Mouse (Mus musculus): Measurements from ENCODE around the gene Slc39a7. TPM values are rescaled to one million over a fixed set of nuclear protein-coding genes. Genes with fewer than 3 reads are reported as not detected.

Slc39a7 gene
- polyA plus RNA-seq, 1 experiment: 102 TPM

GRCm38 (mm10) chr17:34032174-34032632, 721 bp upstream of the Slc39a7 start:
- DNase-seq (ENCODE audit: extremely low spot score in 1 of 2, low spot score in 1 of 2): no peak

DNA sequence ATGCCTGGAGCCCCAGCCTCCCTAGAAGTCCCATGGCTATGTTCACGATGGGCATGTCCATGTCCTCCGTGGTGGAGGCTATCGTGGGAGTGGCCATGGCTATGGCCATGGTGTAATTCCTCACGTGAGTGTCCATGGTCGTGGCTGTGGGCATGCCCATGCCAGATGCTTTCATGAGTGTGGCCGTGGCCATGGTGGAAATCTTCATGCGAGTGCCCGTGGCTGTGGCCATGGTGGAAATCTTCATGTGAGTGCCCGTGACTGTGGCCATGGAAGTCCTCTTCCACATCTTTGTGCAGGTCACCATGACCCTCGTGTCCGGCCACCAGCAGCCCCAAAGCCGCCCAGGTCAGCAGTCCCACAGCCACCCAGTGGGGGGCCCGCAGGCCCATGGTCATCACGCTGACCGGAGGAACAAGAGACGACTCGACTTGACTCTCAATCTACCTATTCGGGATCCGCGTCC, 588 bp downstream of the Slc39a7 start:
- DNase-seq (ENCODE audit: extremely low spot score in 1 of 2, low spot score in 1 of 2): no peak

GRCm38 (mm10) chr17:34029890-34030595, 1.4 kb downstream of the Slc39a7 start:
- no peak for DNase-seq (ENCODE audit: extremely low spot score in 1 of 2, low spot score in 1 of 2)

GRCm38 (mm10) chr17:34029150-34029889, 2.2 kb downstream of the Slc39a7 start:
- DNase-seq (ENCODE audit: extremely low spot score in 1 of 2, low spot score in 1 of 2): no peak

GRCm38 (mm10) chr17:34028501-34029149, 2.9 kb downstream of the Slc39a7 start:
- DNase-seq (ENCODE audit: extremely low spot score in 1 of 2, low spot score in 1 of 2): no peak

- peak; percentile 87 to 91 for DNase-seq (ENCODE audit: extremely low spot score in 1 of 2, low spot score in 1 of 2)
These were observed 3.7 kb downstream of the Slc39a7 start, which contains the start of gene H2-Ke6 for GRCm38 (mm10) chr17:34027656-34028223. Gene H2-Ke6 (minus strand): TSS chr17:34028060.

DNA sequence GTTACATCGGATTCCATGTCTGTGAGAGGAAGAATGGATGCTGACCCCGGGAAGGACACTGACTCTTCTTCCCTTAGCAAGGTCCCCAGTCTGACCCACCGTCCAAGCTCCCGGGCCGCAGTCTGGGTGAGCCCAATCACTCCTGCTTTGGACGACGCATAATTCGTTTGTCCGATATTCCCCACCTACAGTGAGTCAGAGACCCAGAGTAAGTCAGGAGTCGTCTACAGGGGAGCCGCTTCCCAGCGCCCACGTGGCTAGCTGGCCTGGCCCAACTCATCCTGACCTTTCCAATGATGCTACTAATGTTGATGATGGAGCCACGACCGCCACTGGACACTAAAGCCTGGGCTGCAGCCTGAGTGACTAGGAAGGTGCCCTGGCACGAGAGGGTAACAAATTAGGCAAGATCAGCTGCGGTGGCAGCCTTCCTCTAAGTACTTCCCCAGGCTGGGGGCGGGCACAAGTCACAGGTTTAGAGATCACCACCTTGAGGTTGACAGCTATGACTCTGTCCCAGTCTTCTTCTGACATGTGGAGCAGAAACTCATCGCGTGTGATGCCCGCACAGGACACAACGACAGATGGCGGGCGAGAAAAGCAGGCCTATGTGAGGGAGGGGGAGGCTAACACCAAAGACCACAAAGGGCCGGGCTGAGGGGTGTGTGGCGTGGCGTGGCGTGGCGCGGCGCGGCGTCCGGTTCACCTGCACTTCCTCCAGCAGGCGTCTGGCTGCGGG, 4.4 kb downstream of the Slc39a7 start:
- DNase-seq (ENCODE audit: extremely low spot score in 1 of 2, low spot score in 1 of 2): no peak

- DNase-seq (ENCODE audit: extremely low spot score in 1 of 2, low spot score in 1 of 2): no peak
These were observed 5.3 kb downstream of the Slc39a7 start for GRCm38 (mm10) chr17:34026221-34026620.

DNA sequence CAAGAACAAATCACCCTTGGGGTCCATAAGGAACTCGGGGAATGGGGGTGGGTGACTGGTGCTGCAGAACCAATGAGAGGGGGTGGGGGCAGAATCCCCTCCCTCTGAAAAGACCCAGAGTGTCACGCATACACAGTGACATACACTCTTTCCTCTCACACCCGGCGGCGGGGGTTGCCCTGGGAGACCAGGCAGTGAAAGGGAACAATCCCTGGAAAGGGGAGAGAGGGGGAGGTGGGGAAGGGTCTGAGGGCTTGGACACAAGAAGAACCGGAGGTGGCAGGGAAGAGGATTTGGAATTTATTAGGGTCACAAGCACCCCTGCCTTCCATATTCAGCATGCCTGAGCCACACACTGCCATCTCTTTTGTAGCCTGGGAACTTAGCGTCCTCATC, 5.7 kb downstream of the Slc39a7 start:
- no peak for DNase-seq (ENCODE audit: extremely low spot score in 1 of 2, low spot score in 1 of 2)

DNA sequence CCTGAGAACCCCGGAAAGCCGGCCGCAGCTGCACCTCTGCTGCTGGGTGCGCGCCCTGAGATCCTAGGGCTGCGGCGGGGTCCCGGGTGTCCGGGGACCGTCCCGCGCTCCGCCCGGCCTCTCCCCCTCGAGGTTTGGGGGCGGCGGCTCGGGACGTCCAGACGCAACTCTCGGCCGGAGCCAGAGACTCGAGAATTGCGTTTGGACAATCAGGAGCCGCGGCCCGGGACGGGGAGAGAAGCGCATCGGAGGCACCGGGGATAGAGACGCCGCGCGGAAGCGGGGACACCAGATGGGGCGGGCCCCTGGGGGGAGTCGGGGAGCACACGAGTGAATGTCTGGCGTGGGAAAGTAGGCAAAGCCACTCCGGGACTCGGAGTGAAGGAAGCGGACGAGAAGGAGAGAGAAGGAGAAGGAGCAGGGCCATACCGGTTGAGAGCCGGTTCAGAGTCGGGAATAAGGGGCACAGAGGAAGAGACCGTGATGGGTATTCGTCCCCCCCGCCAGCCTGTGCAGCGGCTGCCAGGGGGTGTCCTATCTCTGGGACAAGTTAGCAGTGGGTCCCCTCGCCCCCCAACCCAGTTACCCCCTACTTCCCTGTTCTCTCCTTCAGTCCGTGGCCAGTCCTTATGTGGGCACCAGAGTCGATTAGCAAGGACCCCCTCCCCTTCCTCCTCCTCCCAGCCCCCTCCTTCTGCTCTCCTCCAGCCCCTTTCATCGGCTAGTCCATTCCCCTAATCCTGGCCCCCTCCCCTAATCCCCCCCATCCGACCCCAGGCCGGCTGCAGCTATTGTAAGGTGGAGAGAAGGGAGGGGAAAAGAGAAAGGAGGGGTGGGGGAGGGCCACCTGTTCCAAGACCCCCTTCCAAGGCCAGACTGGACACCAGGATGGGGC, 6.4 kb downstream of the Slc39a7 start:
- no peak for DNase-seq (ENCODE audit: extremely low spot score in 1 of 2, low spot score in 1 of 2)

DNA sequence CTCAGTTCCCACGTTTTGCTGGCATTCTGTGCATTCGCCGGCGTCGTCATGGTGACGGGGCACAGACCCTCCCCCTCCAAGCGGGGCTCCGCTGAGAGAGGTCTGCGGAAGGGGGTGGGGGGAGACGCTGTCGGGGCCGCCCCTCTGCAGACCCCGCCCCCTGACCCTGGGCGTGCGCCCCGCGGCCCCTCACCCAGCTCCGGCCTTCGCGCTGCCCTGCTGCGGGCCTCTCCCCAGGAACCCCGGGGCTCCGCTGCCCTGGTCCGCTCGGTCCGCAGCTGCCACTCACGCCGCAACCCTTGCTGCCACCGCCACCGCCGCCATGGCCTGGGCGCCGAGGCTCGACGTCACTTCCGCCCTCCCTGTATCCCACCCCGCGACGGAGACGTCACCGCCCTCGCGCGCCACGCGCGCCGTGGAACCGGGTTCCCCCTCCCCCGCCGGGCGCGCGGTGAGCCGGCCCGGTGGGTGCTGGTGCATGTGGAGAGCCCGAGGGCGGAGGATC, 7.1 kb downstream of the Slc39a7 start, which contains the start of gene Ring1:
Ring1 (minus strand) TSS at position 364 of the 505 bp plus-strand sequence.
- DNase-seq (ENCODE audit: extremely low spot score in 1 of 2, low spot score in 1 of 2): peak in 1 of 2 experiments; percentile 88

DNA sequence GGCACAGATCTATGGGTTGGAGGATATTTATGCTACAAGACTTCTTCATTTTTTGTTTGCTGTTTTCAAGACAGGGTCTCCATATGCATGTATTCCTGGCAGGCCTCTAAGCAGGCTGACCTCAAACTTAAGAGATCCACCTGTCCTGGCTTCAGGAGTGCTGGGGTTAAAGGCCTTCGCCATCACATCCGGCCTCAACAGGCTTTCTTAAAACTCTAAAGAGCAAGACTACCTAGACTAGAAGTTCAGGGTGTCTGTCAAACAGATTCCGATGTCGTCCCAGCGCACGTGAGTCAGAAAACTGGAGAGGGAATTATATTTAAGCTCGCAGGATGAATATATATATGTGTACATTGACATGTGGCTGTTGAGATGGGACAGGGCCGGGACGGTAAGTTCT, 7.8 kb downstream of the Slc39a7 start:
- no peak for DNase-seq (ENCODE audit: extremely low spot score in 1 of 2, low spot score in 1 of 2)

GRCm38 (mm10) chr17:34022987-34023386, 8.5 kb downstream of the Slc39a7 start:
- DNase-seq (ENCODE audit: extremely low spot score in 1 of 2, low spot score in 1 of 2): no peak

DNA sequence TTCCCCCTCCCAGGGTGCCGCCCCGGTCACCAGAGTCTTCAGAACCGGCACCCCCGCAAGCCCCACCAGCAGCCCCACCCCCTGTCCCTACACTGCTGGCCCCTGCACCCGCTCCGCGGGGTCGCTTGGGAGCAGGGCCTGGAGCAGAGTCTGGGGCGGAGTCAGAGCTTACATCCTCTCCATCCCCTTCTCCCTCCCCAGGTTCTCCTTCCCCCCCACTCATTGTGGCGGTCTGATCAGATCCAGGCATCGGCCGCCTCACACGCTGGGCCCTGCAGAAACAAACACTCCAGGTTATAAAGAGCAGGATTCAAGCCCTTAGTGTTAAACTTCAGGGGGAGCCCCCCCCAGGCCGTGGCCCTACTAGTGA, 9.1 kb downstream of the Slc39a7 start:
- DNase-seq (ENCODE audit: extremely low spot score in 1 of 2, low spot score in 1 of 2): no peak

DNA sequence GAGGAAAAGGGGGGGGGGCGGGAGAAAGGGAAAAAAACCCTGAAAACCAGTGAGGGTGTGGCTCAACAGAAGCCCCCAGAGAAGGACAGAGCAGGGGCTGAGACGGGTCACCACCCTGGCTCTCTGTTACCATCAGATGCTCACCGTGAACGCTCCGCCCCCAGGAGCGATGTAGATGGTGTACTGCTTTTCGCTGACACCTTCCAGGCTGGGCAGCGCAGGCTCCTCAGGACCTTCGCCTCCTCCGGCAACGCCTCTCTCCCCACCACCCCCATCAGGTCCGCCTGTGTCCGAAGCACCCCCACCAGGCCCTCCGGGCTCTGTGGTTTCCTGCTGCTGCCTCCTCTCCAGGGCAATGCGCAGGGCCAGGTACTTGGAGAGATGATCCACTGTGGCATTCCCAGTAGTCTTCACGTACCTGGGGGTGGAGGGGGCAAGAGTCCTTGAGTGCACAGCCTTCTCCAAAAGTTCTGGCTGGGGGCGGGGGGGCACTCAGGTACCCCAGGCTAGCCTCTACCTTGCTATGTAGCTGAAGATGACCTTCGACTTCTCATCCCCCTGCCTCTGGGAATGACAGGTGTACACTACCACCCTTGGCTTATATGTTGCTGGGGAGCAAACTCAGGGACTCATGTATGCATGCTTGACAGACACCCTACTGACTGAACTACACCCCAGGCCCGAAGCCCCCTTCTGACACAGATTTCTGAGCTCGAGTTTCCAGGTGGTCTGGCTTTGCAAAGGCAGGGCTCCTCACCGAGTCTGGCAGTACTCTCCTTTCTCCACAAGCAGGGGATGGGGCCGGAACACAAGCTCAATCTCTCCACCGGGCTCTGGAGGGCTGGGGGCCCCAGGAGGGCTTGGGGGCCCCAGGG, 9.7 kb downstream of the Slc39a7 start:
- no peak for DNase-seq (ENCODE audit: extremely low spot score in 1 of 2, low spot score in 1 of 2)

GRCm38 (mm10) chr17:34013436-34013835, 18.0 kb downstream of the Slc39a7 start:
- DNase-seq (ENCODE audit: extremely low spot score in 1 of 2, low spot score in 1 of 2): no peak

DNA sequence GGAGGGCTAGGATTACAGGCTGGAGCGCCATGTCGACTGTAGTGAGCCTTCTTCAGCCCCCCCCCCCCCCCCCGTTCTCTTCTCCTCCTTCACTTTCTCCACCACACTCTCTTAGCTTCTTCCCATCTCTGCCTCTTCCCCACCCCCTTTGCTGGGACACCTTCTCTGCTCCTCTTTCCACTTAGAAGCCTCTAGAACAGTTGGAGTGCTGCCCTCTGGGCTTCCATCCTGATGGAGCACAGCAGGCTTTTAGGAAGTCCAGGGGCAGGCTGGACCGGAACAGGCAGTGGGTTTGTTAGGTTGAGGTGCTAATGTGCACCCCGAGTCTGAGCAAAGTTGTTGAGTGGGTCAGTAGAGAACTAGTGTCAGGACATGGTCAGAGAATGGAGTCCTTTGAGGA, 21.3 kb downstream of the Slc39a7 start:
- no peak for DNase-seq (ENCODE audit: extremely low spot score in 1 of 2, low spot score in 1 of 2)

DNA sequence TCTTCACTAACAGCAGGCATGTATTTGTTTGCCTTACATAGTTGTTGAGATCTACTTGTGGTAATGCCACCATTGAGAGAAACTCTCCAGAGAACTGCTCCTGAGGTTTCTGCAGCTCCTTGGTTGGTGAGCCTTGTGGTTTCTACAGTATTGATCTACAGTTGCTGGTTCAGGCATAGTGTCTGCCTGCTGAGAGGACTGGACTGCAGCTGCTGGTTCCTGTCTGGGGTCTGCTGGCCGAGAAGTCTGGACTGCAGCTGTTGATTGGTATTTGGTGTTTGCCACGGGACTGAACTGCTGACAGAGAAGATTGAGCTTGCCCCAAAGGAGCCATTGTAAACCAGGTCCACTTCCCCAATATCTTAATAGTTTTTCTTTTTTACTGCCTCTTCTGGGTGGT, 24.9 kb downstream of the Slc39a7 start:
- no peak for DNase-seq (ENCODE audit: extremely low spot score in 1 of 2, low spot score in 1 of 2)

Measured in frontal cortex, adult 2 months (tissue).